Mouse (Mus musculus) liver, adult 2 months (tissue): Measurements from ENCODE around the gene Chrna9. TPM values are rescaled to one million over a fixed set of nuclear protein-coding genes. Genes with fewer than 3 reads are reported as not detected.
A peak's percentile ranks its signal among the peaks of the same experiment; 100 is the strongest.

Experiments
- DNase-seq: peaks from one replicate; pipeline ENCODE4 v3.0.0-alpha.2; 2011; ENCODE audit warnings: low read depth, low spot score; ENCODE audit errors: extremely low read depth
- H3K27ac ChIP-seq: fragments of 200-500 bp; replicated peaks from 2 replicates; pipeline ENCODE4 v1.5.1; 2012; ENCODE audit warnings: low read depth, mild to moderate bottlenecking, control low read depth, inconsistent platforms, low read length; ENCODE audit not compliant: insufficient read depth
- H3K27me3 ChIP-seq: fragments of 200-500 bp; 2 replicates; pipeline ENCODE4 v1.6.1; 2012; ENCODE audit warnings: mild to moderate bottlenecking, moderate library complexity, low read length, inconsistent platforms; ENCODE audit not compliant: control insufficient read depth, insufficient read depth
- H3K36me3 ChIP-seq: fragments of 200-500 bp; 2 replicates; pipeline ENCODE4 v1.6.1; 2012; ENCODE audit warnings: low read length, inconsistent platforms; ENCODE audit not compliant: control insufficient read depth, insufficient read depth
- H3K4me1 ChIP-seq: fragments of 200-500 bp; 2 replicates; pipeline ENCODE4 v1.6.1; 2011; ENCODE audit warnings: low read length; ENCODE audit not compliant: control insufficient read depth, insufficient read depth
- H3K4me3 ChIP-seq: fragments of 200-500 bp; 2 replicates; pipeline ENCODE4 v1.5.1; 2011; ENCODE audit warnings: low read depth, mild to moderate bottlenecking, control low read depth, low read length, moderate library complexity; ENCODE audit not compliant: insufficient read depth
- H3K79me2 ChIP-seq: fragments of 200-500 bp; 2 replicates; pipeline ENCODE4 v1.6.1; 2012; ENCODE audit warnings: inconsistent platforms, mild to moderate bottlenecking, low read length, moderate library complexity; ENCODE audit not compliant: control insufficient read depth, insufficient read depth
- H3K9ac ChIP-seq: fragments of 200-500 bp; 2 replicates; pipeline ENCODE4 v1.6.1; 2012; ENCODE audit warnings: low read depth, mild to moderate bottlenecking, control low read depth, inconsistent platforms, low read length
- CTCF ChIP-seq: fragments of 200-500 bp; IDR thresholded peaks from 2 replicates; pipeline ENCODE4 v1.5.1; 2011; ENCODE audit warnings: low read depth, low read length, control low read depth
- POLR2A ChIP-seq: fragments of 200-500 bp; IDR thresholded peaks from 2 replicates; pipeline ENCODE4 v1.6.1; 2011; ENCODE audit warnings: low read length, control low read depth; ENCODE audit not compliant: insufficient read depth; ENCODE audit errors: extremely low read depth
- WGBS: fragments of 180-500 bp; shearing (Covaris S2); methylation state at CpG from one replicate; pipeline ENCODE4 v1.1.7; 2018; 5-methylcytosine and 5-hydroxymethylcytosine counted together
- polyA plus RNA-seq: library from polyadenylated mRNA; depleted of rRNA; stranded (reverse); fragments of >200 nt; gene quantifications from 2 replicates; pipeline ENCODE4 v1.2.3, GENCODE M21; 2012
- total RNA-seq: library from RNA; depleted of rRNA; stranded (reverse); fragments of >200 nt; gene quantifications from 2 replicates; pipeline ENCODE4 v1.2.3, GENCODE M21; 2014

Chrna9 gene
- total and polyA plus RNA-seq, 2 experiments: not detected

- no peak for DNase-seq
- Histone ChIP-seq H3K27ac (no peak overlapping the region), H3K36me3 (no peaks in the 10 kb centered on the region), H3K4me1 (no peaks in the 10 kb centered on the region), H3K4me3 (no peak overlapping the region), H3K27me3 (no peaks in the 10 kb centered on the region), H3K9ac (no peak overlapping the region), H3K79me2 (no peaks in the 10 kb centered on the region)
- WGBS: 80% methylated on average over 2 of the region's 2 CpGs
- no peak for TF ChIP-seq CTCF
- TF ChIP-seq POLR2A: no peak
Observed at GRCm38 (mm10) chr5:65991191-65991590, 56.5 kb downstream of the Chrna9 start.

DNA sequence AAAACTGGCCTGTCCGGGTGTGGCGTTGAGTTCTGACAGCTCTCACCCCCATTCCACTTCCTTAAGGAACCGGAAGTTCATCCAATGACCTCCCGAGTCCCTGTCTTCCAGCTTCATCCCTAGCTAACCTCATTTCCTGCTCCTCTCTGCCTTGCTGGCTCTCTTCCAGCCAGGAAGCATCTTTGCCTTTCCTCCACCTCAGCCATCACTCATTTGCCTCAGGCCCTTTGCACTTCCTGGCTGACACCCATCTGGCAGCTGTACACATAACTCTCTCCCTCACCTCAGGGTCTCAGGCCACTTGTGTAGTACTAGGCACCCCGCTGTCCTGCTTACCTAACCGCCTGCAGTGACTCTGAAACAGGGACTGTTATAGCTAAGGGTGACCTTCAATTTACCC lies 59.9 kb downstream of the Chrna9 start:
- WGBS: 80% methylated on average over 6 of the region's 6 CpGs
- H3K36me3 ChIP-seq: no peaks in the 10 kb centered on the region
- no peak overlapping the region for H3K9ac ChIP-seq
- no peak overlapping the region for H3K27ac ChIP-seq
- H3K4me3 ChIP-seq: no peak overlapping the region
- no peak for DNase-seq
- TF ChIP-seq CTCF: no peak
- no peak for TF ChIP-seq POLR2A
- H3K4me1 ChIP-seq: no peaks in the 10 kb centered on the region
- H3K27me3 ChIP-seq: no peaks in the 10 kb centered on the region
- no peaks in the 10 kb centered on the region for H3K79me2 ChIP-seq

GRCm38 (mm10) chr5:65997813-65998212 lies 63.1 kb downstream of the Chrna9 start:
- peaks cover 3% of the 10 kb centered on the region for H3K4me1 ChIP-seq
- TF ChIP-seq POLR2A (no peak), CTCF (no peak)
- H3K9ac ChIP-seq: no peak overlapping the region
- no peaks in the 10 kb centered on the region for H3K79me2 ChIP-seq
- H3K36me3 ChIP-seq: no peaks in the 10 kb centered on the region
- no peak for DNase-seq
- H3K4me3 ChIP-seq: no peak overlapping the region
- no peaks in the 10 kb centered on the region for H3K27me3 ChIP-seq
- no peak overlapping the region for H3K27ac ChIP-seq

GRCm38 (mm10) chr5:65999106-65999505 lies 64.4 kb downstream of the Chrna9 start:
- Histone ChIP-seq H3K36me3 (no peaks in the 10 kb centered on the region), H3K4me3 (no peak overlapping the region), H3K27me3 (no peaks in the 10 kb centered on the region), H3K27ac (no peak overlapping the region), H3K79me2 (no peaks in the 10 kb centered on the region), H3K9ac (no peak overlapping the region), H3K4me1 (peaks cover 3% of the 10 kb centered on the region)
- no peak for TF ChIP-seq POLR2A
- DNase-seq: peak; percentile 88
- WGBS: 48% methylated on average over 7 of the region's 7 CpGs

GRCm38 (mm10) chr5:66000074-66000473 lies 65.4 kb downstream of the Chrna9 start:
- TF ChIP-seq CTCF: no peak
- no peak for TF ChIP-seq POLR2A
- Histone ChIP-seq H3K79me2 (no peaks in the 10 kb centered on the region), H3K9ac (no peak overlapping the region), H3K36me3 (no peaks in the 10 kb centered on the region), H3K4me3 (no peak overlapping the region), H3K27me3 (no peaks in the 10 kb centered on the region), H3K4me1 (peaks cover 6% of the 10 kb centered on the region), H3K27ac (no peak overlapping the region)
- peak; percentile 90 for DNase-seq
- WGBS: 28% methylated on average over 7 of the region's 7 CpGs

DNA sequence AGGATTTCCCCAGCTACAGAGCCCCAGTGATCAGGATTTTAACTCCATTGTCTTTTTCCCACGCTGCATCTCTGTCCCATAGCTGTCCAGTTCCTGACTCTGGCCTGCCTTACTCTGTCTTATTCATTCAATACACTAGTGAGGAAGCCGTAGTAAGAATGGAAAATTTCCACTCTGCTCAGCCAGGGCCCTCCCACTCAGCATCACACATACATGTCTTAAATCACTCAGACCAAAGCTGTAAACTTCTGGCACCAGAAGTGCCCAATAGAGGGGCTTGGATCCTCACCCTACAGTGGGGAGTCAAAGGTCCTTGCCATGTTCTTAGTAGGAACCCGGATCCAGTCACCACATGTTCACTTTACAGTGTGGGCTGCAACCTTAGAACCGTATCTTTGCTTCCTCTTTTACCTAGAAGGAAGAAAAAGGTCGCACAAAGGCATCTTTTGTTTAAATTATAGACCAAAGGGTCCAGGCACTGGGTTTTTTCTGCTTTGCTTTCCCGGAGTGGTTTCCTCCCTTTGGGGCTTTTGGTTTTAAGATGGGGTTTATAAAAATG lies 65.9 kb downstream of the Chrna9 start:
- TF ChIP-seq CTCF (no peak), POLR2A (no peak)
- Histone ChIP-seq H3K27me3 (no peaks in the 10 kb centered on the region), H3K4me3 (no peak overlapping the region), H3K79me2 (no peaks in the 10 kb centered on the region), H3K27ac (no peak overlapping the region), H3K9ac (no peak overlapping the region), H3K36me3 (no peaks in the 10 kb centered on the region), H3K4me1 (peaks cover 9% of the 10 kb centered on the region)
- 78% methylated on average over 6 of the region's 6 CpGs for WGBS
- DNase-seq: no peak
